Mouse (Mus musculus): ENCODE results near the gene Slc50a1. TPM values are rescaled to one million over a fixed set of nuclear protein-coding genes. Genes with fewer than 3 reads are reported as not detected.

Slc50a1 gene
- polyA plus RNA-seq, 1 experiment from 2014 or later, result 88.3 TPM

GRCm38 (mm10) chr3:89243609-89244008, 26.8 kb downstream of the Slc50a1 start:
- ChIA-PET CTCF (interaction anchor here (1.0 to 5.3 kb wide), 13 partner anchors 9 to 59 kb away, joined by 3 to 51 read pairs (median 9); partner anchors contain the start of genes Efna1 and Slc50a1), POLR2A (interaction anchor here (0.6 to 5.8 kb wide), 6 partner anchors 8 to 43 kb away, joined by 3 to 39 read pairs (median 6); partner anchors contain the start of genes Efna1, Muc1 and Slc50a1)
- DNase-seq (ENCODE audit: low read depth, low spot score) (no peak), ATAC-seq (no peak)
- in situ Hi-C loops (cut with MboI; ENCODE audit: low pct_unique_long_range_greater_than_20kb), result no loop called here
- no peaks in the 10 kb centered on the region for H3K27me3 ChIP-seq
- TF ChIP-seq CTCF (IDR thresholded peaks at IDR 0.05), result no peak

- POLR2A ChIA-PET, result interaction anchor here (1.2 to 5.8 kb wide), 2 partner anchors 25 to 36 kb away, joined by 3 to 39 read pairs; partner anchors contain the start of gene Efna1
- ATAC-seq, result no peak
- in situ Hi-C loops (cut with MboI; ENCODE audit: low pct_unique_long_range_greater_than_20kb), result no loop called here
- CTCF ChIA-PET, result interaction anchor here (0.9 to 5.3 kb wide), 10 partner anchors 8 to 151 kb away, joined by 3 to 51 read pairs (median 4); partner anchors contain the start of gene Efna1
- no peak for DNase-seq (ENCODE audit: low read depth, low spot score)
- TF ChIP-seq CTCF (IDR thresholded peaks at IDR 0.05), result no peak
- H3K27me3 ChIP-seq, result no peaks in the 10 kb centered on the region
Observed at GRCm38 (mm10) chr3:89242331-89242895, 28.0 kb downstream of the Slc50a1 start.

- DNase-seq (ENCODE audit: low read depth, low spot score) (no peak), ATAC-seq (no peak)
- H3K27me3 ChIP-seq, result no peaks in the 10 kb centered on the region
- no peak for TF ChIP-seq CTCF (IDR thresholded peaks at IDR 0.05)
- ChIA-PET CTCF (interaction anchor here (3.0 kb wide), 1 partner anchor 7 kb away, joined by 10 read pairs; the partner anchor contains the start of genes Krtcap2 and Trim46), POLR2A (no interaction called here)
- in situ Hi-C loops (cut with MboI; ENCODE audit: low pct_unique_long_range_greater_than_20kb), result no loop called here
Observed at GRCm38 (mm10) chr3:89238494-89238893, 31.9 kb downstream of the Slc50a1 start.

- no peaks in the 10 kb centered on the region for H3K27me3 ChIP-seq
- DNase-seq (ENCODE audit: low read depth, low spot score) (no peak), ATAC-seq (no peak)
- ChIA-PET POLR2A (no interaction called here), CTCF (interaction anchor here (3.0 kb wide), 1 partner anchor 8 kb away, joined by 10 read pairs; the partner anchor contains the start of genes Krtcap2 and Trim46)
- no peak for TF ChIP-seq CTCF (IDR thresholded peaks at IDR 0.05)
- in situ Hi-C loops (cut with MboI; ENCODE audit: low pct_unique_long_range_greater_than_20kb), result no loop called here
Observed at GRCm38 (mm10) chr3:89237682-89238081, 32.7 kb downstream of the Slc50a1 start.

- in situ Hi-C loops (cut with MboI; ENCODE audit: low pct_unique_long_range_greater_than_20kb), result no loop called here
- DNase-seq (ENCODE audit: low read depth, low spot score), result no peak
Observed at GRCm38 (mm10) chr3:89236516-89236915, 33.9 kb downstream of the Slc50a1 start.

GRCm38 (mm10) chr3:89233562-89234110, 36.7 kb downstream of the Slc50a1 start:
- no peak for TF ChIP-seq CTCF (IDR thresholded peaks at IDR 0.05)
- no peak for DNase-seq (ENCODE audit: low read depth, low spot score)
- in situ Hi-C loops (cut with MboI; ENCODE audit: low pct_unique_long_range_greater_than_20kb), result no loop called here
- no peak for ATAC-seq
- CTCF ChIA-PET, result interaction anchor here (1.4 to 4.7 kb wide), 2 partner anchors 10 kb away, joined by 9 to 51 read pairs; partner anchors contain the start of genes Krtcap2 and Trim46
- no peaks in the 10 kb centered on the region for H3K27me3 ChIP-seq
- POLR2A ChIA-PET, result interaction anchor here (0.9 kb wide), 1 partner anchor 37 kb away, joined by 3 read pairs; no protein-coding TSS in a partner anchor

More at GRCm38 (mm10) chr3:89236516-89236915, 33.9 kb downstream of the Slc50a1 start:
- TF ChIP-seq CTCF (IDR thresholded peaks at IDR 0.05), result no peak
- no peaks in the 10 kb centered on the region for H3K27me3 ChIP-seq
- ATAC-seq, result no peak
- ChIA-PET CTCF (interaction anchor here (1.2 to 3.0 kb wide), 3 partner anchors 9 to 72 kb away, joined by 3 to 10 read pairs (median 3); partner anchors contain the start of genes Krtcap2 and Trim46), POLR2A (interaction anchor here (1.1 kb wide), 1 partner anchor 33 kb away, joined by 3 read pairs; no protein-coding TSS in a partner anchor)

- H3K27me3 ChIP-seq, result no peaks in the 10 kb centered on the region
- no peak for DNase-seq (ENCODE audit: low read depth, low spot score)
- ChIA-PET CTCF (interaction anchor here (4.7 kb wide), 1 partner anchor 11 kb away, joined by 51 read pairs; the partner anchor contains the start of genes Krtcap2 and Trim46), POLR2A (interaction anchor here (0.6 to 1.5 kb wide), 2 partner anchors 11 to 13 kb away, joined by 3 to 7 read pairs; no protein-coding TSS in a partner anchor)
- in situ Hi-C loops (cut with MboI; ENCODE audit: low pct_unique_long_range_greater_than_20kb), result no loop called here
- ATAC-seq, result no peak
- no peak for TF ChIP-seq CTCF (IDR thresholded peaks at IDR 0.05)
Observed at GRCm38 (mm10) chr3:89232614-89233013, 37.8 kb downstream of the Slc50a1 start.

GRCm38 (mm10) chr3:89231772-89232275, 38.5 kb downstream of the Slc50a1 start:
- no peak for ATAC-seq
- CTCF ChIA-PET, result interaction anchor here (1.5 to 4.7 kb wide), 2 partner anchors 12 to 40 kb away, joined by 3 to 51 read pairs; partner anchors contain the start of genes Krtcap2 and Trim46
- POLR2A ChIA-PET, result interaction anchor here (1.5 kb wide), 1 partner anchor 12 kb away, joined by 7 read pairs; no protein-coding TSS in a partner anchor
- H3K27me3 ChIP-seq, result no peaks in the 10 kb centered on the region
- in situ Hi-C loops (cut with MboI; ENCODE audit: low pct_unique_long_range_greater_than_20kb), result no loop called here
- TF ChIP-seq CTCF (IDR thresholded peaks at IDR 0.05), result no peak
- no peak for DNase-seq (ENCODE audit: low read depth, low spot score)

GRCm38 (mm10) chr3:89231345-89231744, 39.0 kb downstream of the Slc50a1 start:
- ChIA-PET CTCF (interaction anchor here (1.2 to 4.7 kb wide), 6 partner anchors 8 to 144 kb away, joined by 3 to 51 read pairs (median 4); partner anchors contain the start of genes Krtcap2 and Trim46), POLR2A (interaction anchor here (2.4 kb wide), 1 partner anchor 13 kb away, joined by 13 read pairs; no protein-coding TSS in a partner anchor)
- no peak for ATAC-seq
- no peak for DNase-seq (ENCODE audit: low read depth, low spot score)
- no peak for TF ChIP-seq CTCF (IDR thresholded peaks at IDR 0.05)
- H3K27me3 ChIP-seq, result no peaks in the 10 kb centered on the region
- in situ Hi-C loops (cut with MboI; ENCODE audit: low pct_unique_long_range_greater_than_20kb), result no loop called here

- POLR2A ChIA-PET, result interaction anchor here (0.6 to 2.4 kb wide), 2 partner anchors 14 to 112 kb away, joined by 5 to 13 read pairs; no protein-coding TSS in a partner anchor
- no peak for DNase-seq (ENCODE audit: low read depth, low spot score)
- no peaks in the 10 kb centered on the region for H3K27me3 ChIP-seq
- ATAC-seq, result no peak
- no peak for TF ChIP-seq CTCF (IDR thresholded peaks at IDR 0.05)
- in situ Hi-C loops (cut with MboI; ENCODE audit: low pct_unique_long_range_greater_than_20kb), result no loop called here
- CTCF ChIA-PET, result interaction anchor here (1.2 to 4.7 kb wide), 6 partner anchors 9 to 143 kb away, joined by 3 to 51 read pairs (median 4); partner anchors contain the start of genes Krtcap2 and Trim46
Observed at GRCm38 (mm10) chr3:89230561-89230960, 39.8 kb downstream of the Slc50a1 start.
